Mouse (Mus musculus): Measurements from ENCODE around the gene Lrrc23.
"Not testable (repeated sequence)": the region's sequence is repeated elsewhere in the genome, so short reads cannot be mapped to it uniquely, and the experiment has no call there.

Lrrc23 gene

GRCm38 (mm10) chr6:124807986-124808357, 28.4 kb upstream of the Lrrc23 start:
- DNase-seq (ENCODE audit: low spot score): no peak

- no peak for DNase-seq (ENCODE audit: low spot score)
Observed at GRCm38 (mm10) chr6:124807366-124807765, 27.8 kb upstream of the Lrrc23 start.

GRCm38 (mm10) chr6:124806446-124807140, 27.1 kb upstream of the Lrrc23 start:
- DNase-seq (ENCODE audit: low spot score): no peak

- DNase-seq (ENCODE audit: low spot score): peak; percentile 81
Observed at GRCm38 (mm10) chr6:124805341-124806321, 26.1 kb upstream of the Lrrc23 start.

- no peak for DNase-seq (ENCODE audit: low spot score)
Observed at GRCm38 (mm10) chr6:124804341-124804740, 24.8 kb upstream of the Lrrc23 start.

- DNase-seq (ENCODE audit: low spot score): not testable (repeated sequence)
Observed at GRCm38 (mm10) chr6:124803691-124804090, 24.2 kb upstream of the Lrrc23 start.

- DNase-seq (ENCODE audit: low spot score): no peak
Observed at GRCm38 (mm10) chr6:124803061-124803460, 23.5 kb upstream of the Lrrc23 start.

- DNase-seq (ENCODE audit: low spot score): not testable (repeated sequence)
Observed at GRCm38 (mm10) chr6:124802400-124802799, 22.9 kb upstream of the Lrrc23 start.

- DNase-seq (ENCODE audit: low spot score): no peak
Observed at GRCm38 (mm10) chr6:124796200-124796599, 16.7 kb upstream of the Lrrc23 start.

GRCm38 (mm10) chr6:124795781-124796180, 16.3 kb upstream of the Lrrc23 start:
- DNase-seq (ENCODE audit: low spot score): no peak

GRCm38 (mm10) chr6:124791911-124792310, 12.4 kb upstream of the Lrrc23 start:
- DNase-seq (ENCODE audit: low spot score): no peak

- no peak for DNase-seq (ENCODE audit: low spot score)
Observed at GRCm38 (mm10) chr6:124790121-124790520, 10.6 kb upstream of the Lrrc23 start.

GRCm38 (mm10) chr6:124789519-124789918, 10.0 kb upstream of the Lrrc23 start:
- DNase-seq (ENCODE audit: low spot score): no peak

GRCm38 (mm10) chr6:124787722-124788121, 8.2 kb upstream of the Lrrc23 start:
- no peak for DNase-seq (ENCODE audit: low spot score)

- no peak for DNase-seq (ENCODE audit: low spot score)
Observed at GRCm38 (mm10) chr6:124786756-124787420, 7.4 kb upstream of the Lrrc23 start.

GRCm38 (mm10) chr6:124782436-124782835, 2.9 kb upstream of the Lrrc23 start:
- no peak for DNase-seq (ENCODE audit: low spot score)

GRCm38 (mm10) chr6:124780917-124781316, 1.4 kb upstream of the Lrrc23 start:
- no peak for DNase-seq (ENCODE audit: low spot score)

- DNase-seq (ENCODE audit: low spot score): no peak
Observed at GRCm38 (mm10) chr6:124779984-124780416, 473 bp upstream of the Lrrc23 start.

GRCm38 (mm10) chr6:124770511-124770910, 9.0 kb downstream of the Lrrc23 start:
- no peak for DNase-seq (ENCODE audit: low spot score)

GRCm38 (mm10) chr6:124770013-124770412, 9.5 kb downstream of the Lrrc23 start:
- DNase-seq (ENCODE audit: low spot score): no peak

- no peak for DNase-seq (ENCODE audit: low spot score)
Observed at GRCm38 (mm10) chr6:124769101-124769765, 10.3 kb downstream of the Lrrc23 start, which contains the start of gene Eno2. Gene Eno2, minus strand, starts transcription at chr6:124769673.

GRCm38 (mm10) chr6:124768704-124769044, 10.9 kb downstream of the Lrrc23 start:
- DNase-seq (ENCODE audit: low spot score): no peak

Measured in c-Kit-positive CD71-positive TER-119-positive erythroid progenitor cells, embryonic 14.5 days (primary cell).